Mouse (Mus musculus): Measurements from ENCODE around the gene Khdc1b.
"Not testable (repeated sequence)": the region's sequence is repeated elsewhere in the genome, so short reads cannot be mapped to it uniquely, and the experiment has no call there.

The Khdc1b gene

DNA sequence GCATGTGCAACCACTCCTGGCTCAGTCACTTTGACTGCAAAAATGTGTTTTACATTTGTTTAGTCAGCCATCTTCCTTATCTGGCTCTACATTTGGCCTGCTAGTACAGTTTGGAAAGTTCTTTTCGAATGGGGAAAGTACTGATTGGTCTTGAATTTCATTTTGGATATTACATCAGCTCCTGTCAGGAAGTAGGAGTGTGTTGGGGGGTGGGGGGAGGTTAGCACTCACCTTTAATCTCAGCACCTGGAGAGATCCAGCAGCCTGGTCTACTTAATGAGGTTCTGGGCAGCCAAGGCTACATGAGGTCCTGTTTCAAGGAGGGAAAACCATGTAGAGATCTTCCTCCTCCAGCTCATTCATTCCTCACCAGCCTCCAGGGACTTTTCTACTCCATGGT is at the start of gene Khdc1b:
Gene Khdc1b (plus strand): TSS at position 301 of the 400 bp plus-strand sequence.
- DNase-seq = no peak

DNA sequence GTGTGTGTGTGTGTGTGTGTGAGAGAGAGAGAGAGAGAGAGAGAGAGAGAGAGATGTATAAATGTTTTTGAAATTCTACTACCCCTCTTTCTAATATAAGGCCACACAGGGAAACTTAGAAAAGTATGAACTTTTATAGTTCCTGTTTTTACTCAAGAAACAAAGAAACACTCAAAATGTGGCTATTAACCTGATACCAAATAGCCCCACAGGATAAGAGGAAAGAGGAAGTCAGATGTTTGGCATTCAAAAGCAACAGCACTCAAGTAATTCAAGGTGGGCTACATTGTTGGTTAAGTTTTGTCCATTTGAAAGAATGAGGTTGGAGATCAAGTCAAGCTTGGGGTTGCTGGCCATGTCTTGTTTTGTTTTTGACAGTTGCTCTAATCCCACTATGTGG is 47.5 kb upstream of the Khdc1b start:
- no peak for DNase-seq

DNA sequence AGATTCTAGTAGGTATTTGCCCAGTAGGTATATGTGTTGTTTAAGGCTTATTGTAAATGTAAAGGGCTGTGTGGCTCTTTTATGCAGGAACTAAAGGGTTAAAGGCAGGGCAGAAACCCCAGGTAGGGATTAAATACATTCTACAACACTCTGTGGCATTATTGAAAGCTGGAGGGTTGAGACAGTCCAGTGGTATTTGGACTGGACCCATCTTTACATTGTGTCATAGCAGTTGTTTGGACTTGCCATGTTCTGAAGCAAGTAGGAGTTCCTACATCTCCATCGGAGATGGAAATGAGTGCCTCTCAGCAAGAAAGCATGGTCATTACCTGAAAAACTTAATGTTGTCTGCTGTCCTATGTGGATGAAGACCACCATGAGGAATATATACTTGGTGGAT is 42.6 kb upstream of the Khdc1b start:
- DNase-seq = no peak

DNA sequence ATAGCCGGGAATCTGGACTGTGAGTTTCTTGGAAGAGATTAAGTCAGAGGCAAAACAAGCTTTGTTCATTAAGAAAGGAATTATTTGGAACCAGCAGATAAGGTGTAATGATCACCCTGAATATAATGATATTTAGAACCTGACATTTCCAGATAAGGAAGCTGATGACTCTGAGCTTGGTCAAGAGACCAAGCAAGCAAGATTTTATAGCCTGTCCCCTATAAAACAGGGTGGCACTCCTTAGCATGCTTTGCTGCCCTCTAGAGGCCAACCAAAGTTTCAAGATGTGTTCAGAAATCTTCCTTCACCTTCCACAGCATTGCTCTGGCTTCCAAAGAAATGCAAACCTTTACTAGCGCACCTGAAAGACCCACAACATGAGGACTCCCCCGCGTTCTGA is 39.1 kb upstream of the Khdc1b start:
- peak in 1 of 2 experiments; percentile 34 for DNase-seq

DNA sequence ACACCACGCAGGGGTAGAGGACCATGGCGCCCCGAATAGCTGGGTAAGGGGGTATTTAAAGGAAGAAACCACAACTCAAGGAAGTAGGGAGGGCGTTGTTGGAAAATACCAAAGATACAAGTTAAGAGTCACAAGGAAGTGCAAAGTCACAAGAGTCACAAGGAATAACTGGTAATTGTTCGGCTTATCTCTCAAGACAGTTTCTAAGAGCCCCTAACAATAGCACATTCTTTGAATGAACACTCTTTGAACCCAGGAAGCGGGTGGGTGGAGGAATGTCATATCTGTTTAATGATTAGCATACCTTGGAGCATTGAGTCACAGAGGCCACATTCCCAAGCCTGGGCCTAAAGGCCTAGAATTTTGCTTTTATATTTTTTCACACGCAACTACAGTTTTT is 38.6 kb upstream of the Khdc1b start:
- not testable (repeated sequence) for DNase-seq

DNA sequence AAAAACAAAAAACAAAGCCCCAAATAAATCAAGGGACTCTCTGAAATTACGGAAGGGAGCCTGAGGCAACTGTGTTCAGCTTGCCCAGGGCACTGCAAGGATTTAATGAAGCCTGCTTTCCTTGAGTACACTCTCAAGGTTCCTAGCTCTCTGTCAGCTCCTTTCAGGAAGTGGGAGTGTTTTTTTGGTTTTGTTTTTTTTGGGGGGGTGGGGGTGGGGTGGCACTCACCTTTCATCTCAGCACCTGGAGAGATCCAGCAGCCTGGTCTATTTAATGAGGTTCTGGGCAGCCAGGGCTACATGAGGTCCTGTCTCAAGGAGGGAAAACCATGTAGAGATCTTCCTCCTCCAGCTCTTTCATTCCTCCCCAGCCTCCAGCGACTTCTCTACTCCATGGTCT is 34.0 kb upstream of the Khdc1b start, which contains the start of gene Khdc1a:
Gene Khdc1a (plus strand): TSS at position 301 of the 400 bp plus-strand sequence.
- DNase-seq = no peak

DNA sequence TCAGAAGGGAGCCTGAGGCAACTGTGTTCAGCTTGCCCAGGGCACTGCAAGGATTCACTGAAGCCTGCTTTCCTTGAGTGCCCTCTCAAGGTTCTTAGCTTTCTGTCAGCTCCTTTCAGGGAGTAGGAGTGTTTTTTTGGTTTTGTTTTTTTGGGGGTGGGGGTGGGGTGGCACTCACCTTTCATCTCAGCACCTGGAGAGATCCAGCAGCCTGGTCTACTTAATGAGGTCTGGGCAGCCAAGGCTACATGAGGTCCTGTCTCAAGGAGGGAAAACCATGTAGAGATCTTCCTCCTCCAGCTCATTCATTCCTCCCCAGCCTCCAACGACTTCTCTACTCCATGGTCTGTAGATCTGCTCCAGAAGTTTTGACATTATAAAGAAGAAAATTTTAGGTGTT is 15.3 kb upstream of the Khdc1b start, which contains the start of gene Khdc1c:
Gene Khdc1c (plus strand): TSS at position 301 of the 400 bp plus-strand sequence.
- DNase-seq = not testable (repeated sequence)

DNA sequence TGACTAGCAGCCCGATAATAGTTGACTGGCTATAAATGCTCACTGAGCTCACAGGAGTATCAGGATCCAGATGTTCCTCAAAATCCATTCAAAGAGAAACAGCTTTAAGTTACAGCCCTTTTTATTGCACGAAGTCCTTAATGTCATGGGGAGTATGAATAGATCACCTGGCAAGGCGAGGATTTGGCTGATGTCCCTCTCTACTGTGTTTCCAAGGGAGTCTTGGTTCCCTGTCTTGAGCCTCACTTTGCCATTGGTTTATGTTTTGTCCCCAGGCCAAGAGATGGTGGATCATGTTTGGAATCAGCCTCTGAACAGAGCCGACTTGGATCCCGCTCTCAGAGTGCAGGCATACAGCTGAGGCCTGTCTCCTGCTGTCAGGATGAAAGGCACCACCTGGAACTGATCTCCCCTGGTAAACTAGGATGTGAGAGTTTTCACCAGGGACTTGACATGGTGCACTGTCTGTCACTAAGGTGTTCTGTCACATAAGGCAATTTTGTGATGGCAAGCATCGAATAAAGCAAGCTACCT is 7.8 kb downstream of the Khdc1b start:
- no peak for DNase-seq

DNA sequence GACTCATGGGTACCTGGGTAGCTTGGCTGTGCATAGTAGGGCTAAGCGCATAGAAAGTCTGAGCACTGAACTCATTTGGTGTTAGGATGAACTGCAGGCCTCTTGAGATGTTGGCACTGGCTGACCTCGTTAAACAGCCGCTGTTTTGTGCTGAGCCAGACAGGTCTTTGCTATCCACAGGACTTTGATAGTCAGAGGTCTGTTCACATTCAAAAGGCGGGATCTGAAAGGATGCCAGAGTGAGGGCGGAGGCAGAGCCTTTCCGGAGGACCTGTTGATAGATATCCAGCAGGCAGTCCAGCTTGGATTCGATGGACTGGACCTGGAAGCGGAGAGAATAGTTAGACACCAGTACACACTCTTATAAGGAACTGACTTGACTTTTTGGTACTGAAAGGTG is 19.4 kb downstream of the Khdc1b start:
- DNase-seq = no peak

DNA sequence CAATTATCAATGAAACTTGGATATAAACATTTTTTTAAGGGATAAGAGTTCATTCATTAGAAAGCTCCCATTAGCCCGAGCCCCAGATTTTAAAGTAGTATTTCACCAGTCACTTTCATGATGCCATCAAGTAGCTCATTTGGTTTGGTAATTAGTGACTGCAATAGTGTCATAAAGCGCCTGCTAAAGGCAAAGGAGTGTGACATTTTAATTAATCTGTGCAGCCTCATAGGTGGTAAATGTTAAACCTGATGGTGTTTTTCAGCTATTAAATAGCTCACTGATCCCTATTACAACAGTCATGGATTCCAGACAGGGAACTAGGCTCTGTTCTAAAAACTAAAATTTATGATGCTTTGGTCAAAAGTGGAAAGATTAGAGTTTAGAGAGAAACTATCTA is 23.9 kb downstream of the Khdc1b start:
- no peak for DNase-seq

DNA sequence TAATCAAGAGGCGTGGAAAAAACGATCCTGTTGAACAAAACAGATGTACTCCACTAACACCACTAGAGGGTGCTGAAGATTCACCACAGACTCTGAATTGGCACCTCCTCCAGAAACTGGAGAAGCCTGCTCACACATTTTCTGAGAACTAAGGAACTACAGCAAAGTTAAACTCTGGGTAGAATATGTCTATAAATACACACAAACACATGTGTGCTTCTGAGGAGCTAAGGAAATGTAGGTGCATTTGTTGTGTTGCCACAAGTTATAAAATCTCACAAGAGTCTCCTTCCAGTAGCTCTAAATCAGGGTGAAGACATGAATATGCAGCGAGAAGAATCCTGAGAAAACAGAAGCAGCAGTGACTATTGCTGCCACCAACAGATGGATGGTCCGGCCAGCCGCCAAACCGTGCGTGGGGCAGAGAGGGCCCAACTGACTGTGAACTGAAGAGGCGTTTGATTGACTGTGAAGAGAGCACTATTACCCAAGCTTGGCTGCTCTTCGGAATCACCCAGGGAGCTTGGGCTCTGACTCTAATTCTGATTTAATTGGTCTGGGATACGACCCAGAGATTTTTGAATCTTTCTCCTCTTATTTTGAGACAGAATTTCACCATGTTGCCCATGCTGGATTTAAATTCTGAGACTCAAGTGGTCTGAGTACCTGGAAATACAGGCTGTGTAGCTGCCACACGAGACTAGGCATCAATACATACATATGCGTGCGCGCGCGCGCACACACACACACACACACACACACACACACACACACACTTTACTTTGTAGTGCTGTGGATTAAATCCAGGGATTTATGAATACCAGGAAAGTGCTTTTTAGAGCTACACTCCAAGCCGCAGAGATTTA is 28.2 kb downstream of the Khdc1b start:
- peak in 1 of 2 experiments; percentile 4 for DNase-seq

DNA sequence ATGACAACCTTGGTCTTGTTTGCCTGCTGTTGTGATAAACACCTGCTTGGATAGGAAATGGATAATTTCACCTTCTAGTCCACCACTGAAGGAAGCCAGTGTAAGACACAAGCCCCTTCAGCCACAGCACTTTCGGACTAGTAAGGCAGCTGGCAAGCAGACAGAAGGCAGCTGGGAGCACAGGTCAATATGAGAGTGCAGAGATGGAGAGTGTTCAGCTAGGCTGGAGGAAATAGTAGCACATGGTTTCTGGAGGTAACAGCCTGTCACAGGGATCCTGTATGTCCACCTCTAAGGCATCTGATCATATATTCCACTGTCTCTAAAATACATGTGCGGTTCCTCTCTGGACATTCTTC is 28.8 kb downstream of the Khdc1b start:
- no peak for DNase-seq

DNA sequence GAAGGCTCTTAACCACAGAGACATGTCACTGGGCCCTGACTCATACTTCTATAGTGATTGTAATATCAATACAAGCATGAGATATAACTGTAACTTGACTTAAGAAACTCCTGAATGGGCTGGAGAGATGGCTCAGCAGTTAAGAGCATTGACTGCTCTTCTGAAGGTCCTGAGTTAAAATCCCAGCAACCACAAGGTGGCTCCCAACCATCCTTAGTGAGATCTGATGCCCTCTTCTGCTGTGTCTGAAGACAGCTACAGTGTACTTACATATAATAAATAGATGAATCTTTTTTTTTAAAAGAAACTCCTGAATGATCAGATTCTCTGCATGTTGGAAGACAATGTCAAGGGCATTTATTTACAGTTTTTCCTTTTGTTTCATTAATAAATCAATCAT is 36.0 kb downstream of the Khdc1b start:
- DNase-seq = no peak

DNA sequence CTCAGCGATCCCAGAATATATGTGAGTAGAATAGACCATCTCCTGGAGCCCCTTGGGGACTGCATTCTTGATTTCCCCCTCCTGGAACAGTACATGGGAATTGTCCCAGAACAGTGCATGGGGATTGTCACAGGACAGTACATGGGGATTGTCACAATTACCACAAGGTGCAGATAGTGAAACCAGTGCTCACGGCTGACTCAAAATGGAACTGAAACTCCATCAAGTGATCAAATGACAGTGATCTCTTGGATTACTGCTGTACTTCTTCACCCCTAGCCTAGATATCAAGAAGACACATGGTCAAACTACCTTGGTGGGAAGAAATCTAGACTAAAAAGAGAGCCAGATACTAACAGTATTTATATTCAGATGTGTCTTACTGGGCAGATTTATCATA is 42.3 kb downstream of the Khdc1b start:
- no peak for DNase-seq

DNA sequence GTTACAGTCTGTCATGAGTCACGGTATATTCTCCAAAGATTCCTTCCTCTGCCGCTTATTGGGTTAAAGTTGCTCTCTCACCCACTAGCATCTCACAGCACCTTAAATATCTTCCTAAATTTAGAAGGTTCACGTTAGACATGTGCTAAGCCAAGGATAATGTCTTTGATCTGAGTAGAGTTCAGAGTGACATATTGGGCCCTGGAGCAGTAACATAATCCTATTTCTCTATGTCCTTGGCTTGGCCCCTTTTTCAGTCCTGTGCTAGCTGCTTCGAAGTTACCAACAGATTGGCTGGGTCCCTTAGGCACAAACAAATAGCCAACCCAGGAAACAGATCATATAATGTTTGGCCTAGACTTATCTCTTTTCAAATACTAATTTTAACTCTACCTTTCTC is 44.7 kb downstream of the Khdc1b start:
- no peak for DNase-seq

DNA sequence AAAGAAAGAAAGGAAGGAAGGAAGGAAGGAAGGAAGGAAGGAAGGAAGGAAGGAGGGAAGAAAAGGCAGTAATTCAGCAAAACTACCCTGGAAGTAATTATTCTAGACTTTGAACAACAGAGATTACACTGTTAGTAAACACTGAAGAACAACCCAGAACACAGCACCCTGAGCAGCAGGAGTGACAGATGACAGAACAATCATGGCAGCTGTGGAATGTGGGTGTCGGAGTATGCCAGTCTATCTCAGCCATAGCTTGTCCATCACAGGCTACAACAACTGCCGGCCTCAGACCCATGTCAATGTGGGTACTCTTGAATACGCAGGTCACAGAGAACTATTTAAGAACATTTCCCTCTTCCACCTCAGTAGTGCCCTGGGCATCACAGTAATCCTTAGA is 48.3 kb downstream of the Khdc1b start:
- no peak for DNase-seq

DNA sequence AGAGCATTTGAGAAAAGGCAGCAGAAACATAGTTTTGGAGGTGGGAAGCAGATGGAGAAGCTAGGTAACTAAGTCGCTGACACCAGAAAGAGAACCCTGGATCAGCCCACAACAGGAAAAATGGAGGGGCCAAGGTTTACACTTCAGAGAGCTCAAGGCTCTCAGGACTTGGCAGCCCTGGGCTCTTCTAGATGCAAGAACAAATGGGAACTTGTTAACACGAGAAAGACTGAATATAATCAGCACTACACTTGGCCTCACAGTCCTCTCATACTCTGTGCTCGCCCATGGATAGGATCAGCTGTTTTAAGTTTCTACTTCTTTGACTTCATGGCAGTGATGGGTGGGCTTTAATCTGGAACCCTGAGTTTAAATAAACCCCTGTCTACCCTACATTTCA is 51.5 kb downstream of the Khdc1b start:
- no peak for DNase-seq
